Mouse (Mus musculus): ENCODE measurements around the gene Shisa7. TPM values are rescaled to one million over a fixed set of nuclear protein-coding genes. Genes with fewer than 3 reads are reported as not detected.
"Not testable (repeated sequence)": the region's sequence is repeated elsewhere in the genome, so short reads cannot be mapped to it uniquely, and the experiment has no call there.

Gene Shisa7
- polyA plus RNA-seq, 1 experiment from 2014 or later: 1.3 TPM

- no peaks in the 10 kb centered on the region for H3K9me3 ChIP-seq
- H3K27me3 ChIP-seq: peaks cover 49% of the 10 kb centered on the region
- 1% methylated on average over 16 of the region's 16 CpGs for WGBS
- no peak for ATAC-seq (ENCODE audit: borderline replicate concordance, extremely low read depth, low FRiP score, low TSS enrichment)
- peak overlapping the region; percentile 80 for H3K4me2 ChIP-seq
- H3K4me1 ChIP-seq: peaks cover 22% of the 10 kb centered on the region
- H3K4me3 ChIP-seq: 0 out of 2 replicates have a peak overlapping the region, but pooled peaks have one; percentile 6
- no peak overlapping the region for H3K27ac ChIP-seq
- H3K36me3 ChIP-seq: no peaks in the 10 kb centered on the region
- no peak overlapping the region for H3K9ac ChIP-seq
These were observed 1.8 kb downstream of the Shisa7 start for GRCm38 (mm10) chr7:4842634-4843131.

DNA sequence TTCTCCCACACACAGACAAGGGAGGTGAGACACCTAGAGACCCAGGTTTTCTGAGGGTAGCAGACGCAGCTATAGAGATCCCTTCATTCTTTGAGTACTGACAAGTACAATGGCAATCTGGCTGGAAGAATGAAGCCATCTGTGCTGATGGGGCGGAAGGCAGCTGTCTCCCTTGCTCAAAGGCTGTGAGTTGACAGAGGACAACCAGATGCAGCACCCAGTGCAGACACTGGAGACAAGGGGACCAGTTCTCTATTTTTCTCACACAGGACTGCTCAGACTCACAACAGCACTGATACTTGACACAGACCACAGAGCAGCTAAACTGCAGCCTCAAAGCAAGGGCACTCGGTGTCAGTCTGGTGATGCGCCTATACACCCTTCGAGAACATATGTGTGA, 2.4 kb downstream of the Shisa7 start:
- Histone ChIP-seq H3K4me2 (no peak overlapping the region), H3K27me3 (peaks cover 54% of the 10 kb centered on the region), H3K4me3 (no peak overlapping the region), H3K27ac (no peak overlapping the region), H3K36me3 (no peaks in the 10 kb centered on the region), H3K9me3 (no peaks in the 10 kb centered on the region), H3K9ac (no peak overlapping the region), H3K4me1 (peaks cover 24% of the 10 kb centered on the region)
- WGBS: 46% methylated on average over 5 of the region's 5 CpGs
- no peak for ATAC-seq (ENCODE audit: borderline replicate concordance, extremely low read depth, low FRiP score, low TSS enrichment)

- Histone ChIP-seq H3K27me3 (peaks cover 57% of the 10 kb centered on the region), H3K27ac (peak overlapping the region; percentile 33; the same call in 1 of the 2 replicates), H3K4me1 (peaks cover 18% of the 10 kb centered on the region), H3K4me3 (no peak overlapping the region), H3K9me3 (no peaks in the 10 kb centered on the region), H3K9ac (no peak overlapping the region), H3K36me3 (no peaks in the 10 kb centered on the region), H3K4me2 (no peak overlapping the region)
- 0% methylated on average over 1 of the region's 1 CpGs for WGBS
- ATAC-seq (ENCODE audit: borderline replicate concordance, extremely low read depth, low FRiP score, low TSS enrichment): no peak
These were observed 6.9 kb downstream of the Shisa7 start for GRCm38 (mm10) chr7:4837639-4838038.

GRCm38 (mm10) chr7:4836351-4836792, 8.1 kb downstream of the Shisa7 start:
- no peaks in the 10 kb centered on the region for H3K36me3 ChIP-seq
- peak overlapping the region; percentile 60 for H3K9ac ChIP-seq
- no peaks in the 10 kb centered on the region for H3K9me3 ChIP-seq
- H3K4me1 ChIP-seq: peaks cover 15% of the 10 kb centered on the region
- peak overlapping the region; percentile 80 for H3K27ac ChIP-seq
- peaks cover 46% of the 10 kb centered on the region for H3K27me3 ChIP-seq
- peak overlapping the region; percentile 82 for H3K4me2 ChIP-seq
- WGBS: 1% methylated on average over 51 of the region's 51 CpGs
- peak; percentile 83 for ATAC-seq (ENCODE audit: borderline replicate concordance, extremely low read depth, low FRiP score, low TSS enrichment)
- H3K4me3 ChIP-seq: peak overlapping the region; percentile 46

GRCm38 (mm10) chr7:4835631-4836327, 8.7 kb downstream of the Shisa7 start:
- no peaks in the 10 kb centered on the region for H3K9me3 ChIP-seq
- peak overlapping the region; percentile 82 for H3K4me2 ChIP-seq
- peak overlapping the region; percentile 80 for H3K27ac ChIP-seq
- 3% methylated on average over 34 of the region's 34 CpGs for WGBS
- H3K4me3 ChIP-seq: peak overlapping the region; percentile 46
- H3K4me1 ChIP-seq: peaks cover 15% of the 10 kb centered on the region
- peak overlapping the region; percentile 60 for H3K9ac ChIP-seq
- no peaks in the 10 kb centered on the region for H3K36me3 ChIP-seq
- ATAC-seq (ENCODE audit: borderline replicate concordance, extremely low read depth, low FRiP score, low TSS enrichment): peak; percentile 4; the same call in 1 of the 2 replicates
- peaks cover 50% of the 10 kb centered on the region for H3K27me3 ChIP-seq

GRCm38 (mm10) chr7:4830476-4830875, 14.0 kb downstream of the Shisa7 start:
- Histone ChIP-seq H3K9me3 (no peaks in the 10 kb centered on the region), H3K27me3 (peaks cover 36% of the 10 kb centered on the region), H3K9ac (no peak overlapping the region), H3K36me3 (no peaks in the 10 kb centered on the region), H3K27ac (no peak overlapping the region), H3K4me3 (no peak overlapping the region), H3K4me1 (no peaks in the 10 kb centered on the region; the same call in 1 of the 2 replicates), H3K4me2 (no peak overlapping the region)
- WGBS: 8% methylated on average over 12 of the region's 12 CpGs
- ATAC-seq (ENCODE audit: borderline replicate concordance, extremely low read depth, low FRiP score, low TSS enrichment): no peak

GRCm38 (mm10) chr7:4825365-4825764, 19.1 kb downstream of the Shisa7 start:
- Histone ChIP-seq H3K4me3 (no peak overlapping the region), H3K27ac (peak overlapping the region; percentile 58; the same call in 1 of the 2 replicates), H3K36me3 (no peaks in the 10 kb centered on the region), H3K4me2 (no peak overlapping the region), H3K9ac (no peak overlapping the region), H3K4me1 (peaks cover 12% of the 10 kb centered on the region; the same call in 1 of the 2 replicates), H3K9me3 (no peaks in the 10 kb centered on the region), H3K27me3 (0 out of 2 replicates have a peak, but pooled peaks cover 7% of the 10 kb centered on the region)
- 41% methylated on average over 4 of the region's 4 CpGs for WGBS
- no peak for ATAC-seq (ENCODE audit: borderline replicate concordance, extremely low read depth, low FRiP score, low TSS enrichment)

GRCm38 (mm10) chr7:4822162-4822907, 22.2 kb downstream of the Shisa7 start:
- H3K27me3 ChIP-seq: no peaks in the 10 kb centered on the region
- peak overlapping the region; percentile 83 for H3K27ac ChIP-seq
- WGBS: 40% methylated on average over 6 of the region's 6 CpGs
- no peaks in the 10 kb centered on the region for H3K9me3 ChIP-seq
- H3K4me2 ChIP-seq: no peak overlapping the region
- H3K9ac ChIP-seq: no peak overlapping the region
- H3K36me3 ChIP-seq: no peaks in the 10 kb centered on the region
- H3K4me1 ChIP-seq: peaks cover 12% of the 10 kb centered on the region; the same call in 1 of the 2 replicates
- peak; percentile 32; the same call in 1 of the 2 replicates for ATAC-seq (ENCODE audit: borderline replicate concordance, extremely low read depth, low FRiP score, low TSS enrichment)
- no peak overlapping the region for H3K4me3 ChIP-seq

GRCm38 (mm10) chr7:4821690-4822089, 22.8 kb downstream of the Shisa7 start:
- no peak overlapping the region for H3K9ac ChIP-seq
- 63% methylated on average over 4 of the region's 4 CpGs for WGBS
- H3K27ac ChIP-seq: peak overlapping the region; percentile 83
- no peaks in the 10 kb centered on the region for H3K9me3 ChIP-seq
- peaks cover 12% of the 10 kb centered on the region; the same call in 1 of the 2 replicates for H3K4me1 ChIP-seq
- no peaks in the 10 kb centered on the region for H3K27me3 ChIP-seq
- no peak for ATAC-seq (ENCODE audit: borderline replicate concordance, extremely low read depth, low FRiP score, low TSS enrichment)
- H3K36me3 ChIP-seq: no peaks in the 10 kb centered on the region
- H3K4me2 ChIP-seq: no peak overlapping the region
- H3K4me3 ChIP-seq: no peak overlapping the region

- H3K9me3 ChIP-seq; H3K4me2 ChIP-seq; ATAC-seq (ENCODE audit: borderline replicate concordance, extremely low read depth, low FRiP score, low TSS enrichment); H3K27me3 ChIP-seq; H3K9ac ChIP-seq; H3K36me3 ChIP-seq; H3K4me3 ChIP-seq: not testable (repeated sequence)
- WGBS: 80% methylated on average over 7 of the region's 7 CpGs
- H3K27ac ChIP-seq: 0 out of 2 replicates have a peak overlapping the region, but pooled peaks have one; percentile 83
- H3K4me1 ChIP-seq: peaks cover 12% of the 10 kb centered on the region; the same call in 1 of the 2 replicates
These were observed 23.6 kb downstream of the Shisa7 start for GRCm38 (mm10) chr7:4820925-4821324.

DNA sequence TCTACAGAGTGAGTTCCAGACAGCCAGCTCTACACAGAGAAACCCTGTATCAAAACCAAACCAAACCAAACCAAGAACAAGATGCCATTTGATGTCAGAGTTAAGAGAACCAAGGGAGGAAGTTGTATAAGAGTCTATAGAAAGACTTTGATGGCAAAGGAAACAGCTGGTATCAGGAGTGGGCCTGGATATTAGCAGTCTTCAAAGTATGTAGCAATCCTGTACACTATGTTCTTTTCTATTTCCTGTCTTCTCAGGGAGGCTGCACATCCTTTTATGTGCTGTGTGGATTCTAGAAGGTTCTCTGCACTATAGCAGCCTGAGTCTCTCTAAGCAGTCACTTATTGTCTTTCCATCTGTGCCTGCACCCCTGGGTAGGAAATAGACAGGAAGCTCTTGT, 27.9 kb downstream of the Shisa7 start:
- Histone ChIP-seq H3K9me3 (no peaks in the 10 kb centered on the region), H3K4me2 (no peak overlapping the region), H3K36me3 (no peaks in the 10 kb centered on the region), H3K4me1 (peaks cover 10% of the 10 kb centered on the region), H3K9ac (no peak overlapping the region), H3K4me3 (no peak overlapping the region), H3K27ac (no peak overlapping the region), H3K27me3 (no peaks in the 10 kb centered on the region)
- no peak for ATAC-seq (ENCODE audit: borderline replicate concordance, extremely low read depth, low FRiP score, low TSS enrichment)

All from lung, embryonic 15.5 days (tissue).